Mouse (Mus musculus) midbrain, postnatal 0 days (tissue): ENCODE measurements around the gene Akt1. TPM values are rescaled to one million over a fixed set of nuclear protein-coding genes. Genes with fewer than 3 reads are reported as not detected.

Experiments
- ATAC-seq: fragments of 200-750 bp; cut with Nextera tagmentation; 2 replicates; pipeline ENCODE4 v1.8.0; 2017; ENCODE audit warnings: moderate number of reproducible peaks, mild to moderate bottlenecking, moderate TSS enrichment, moderate library complexity; ENCODE audit not compliant: low FRiP score
- DNase-seq: peaks from one replicate; pipeline ENCODE4 v3.0.0-alpha.2; 2015; ENCODE audit warnings: low spot score
- H3K27ac ChIP-seq: fragments of 300-500 bp; sonication (generic); 2 replicates; pipeline ENCODE4 v1.5.1; 2014; ENCODE audit warnings: low read depth, mild to moderate bottlenecking, low read length, mixed read lengths
- H3K27me3 ChIP-seq: fragments of 300-500 bp; sonication (generic); 2 replicates; pipeline ENCODE4 v1.6.1; 2014; ENCODE audit warnings: low read length, control low read depth, mixed read lengths; ENCODE audit not compliant: insufficient read depth
- H3K36me3 ChIP-seq: fragments of 300-500 bp; sonication (generic); 2 replicates; pipeline ENCODE4 v1.6.1; 2014; ENCODE audit warnings: low read length, control low read depth, mixed read lengths; ENCODE audit not compliant: insufficient read depth
- H3K4me1 ChIP-seq: fragments of 300-500 bp; sonication (generic); 2 replicates; pipeline ENCODE4 v1.6.1; 2014; ENCODE audit warnings: mild to moderate bottlenecking, control low read depth, antibody characterized with exemption, low read length, mixed read lengths; ENCODE audit not compliant: insufficient read depth
- H3K4me2 ChIP-seq: fragments of 300-500 bp; sonication (generic); 2 replicates; pipeline ENCODE4 v1.6.1; 2014; ENCODE audit warnings: low read depth, mild to moderate bottlenecking, low read length, mixed read lengths; ENCODE audit not compliant: poor library complexity, severe bottlenecking
- H3K4me3 ChIP-seq: fragments of 300-500 bp; sonication (generic); 2 replicates; pipeline ENCODE4 v1.5.1; 2014; ENCODE audit warnings: low read depth, mild to moderate bottlenecking, low read length, moderate library complexity
- H3K9ac ChIP-seq: fragments of 300-500 bp; sonication (generic); replicated peaks from 2 replicates; pipeline ENCODE4 v1.6.1; 2014; ENCODE audit warnings: mild to moderate bottlenecking, low read length, moderate library complexity, mixed read lengths; ENCODE audit not compliant: poor library complexity, severe bottlenecking
- H3K9me3 ChIP-seq: fragments of 300-500 bp; sonication (generic); 2 replicates; pipeline ENCODE4 v1.6.1; 2016; ENCODE audit warnings: low read length, control low read depth
- CTCF ChIP-seq: IDR thresholded peaks from 2 replicates; pipeline ENCODE4 v1.5.1; 2016; ENCODE audit warnings: antibody characterized with exemption, mild to moderate bottlenecking
- WGBS: fragments of 180-500 bp; shearing (Covaris S2); extraction: QIAGEN DNeasy Blood & Tissue Kit; methylation state at CpG from one replicate; pipeline ENCODE4 v1.1.7; 2014; 5-methylcytosine and 5-hydroxymethylcytosine counted together
- polyA plus RNA-seq: library from polyadenylated mRNA; unstranded; fragments of >200 nt; fragmentation: Nextera tagmentation; extraction: Ambion mirVana; gene quantifications from 2 replicates; pipeline ENCODE4 v1.2.1, GENCODE M21; 2015
- total RNA-seq: library from RNA; depleted of rRNA; stranded (reverse); fragments of >200 nt; gene quantifications from 2 replicates; pipeline ENCODE4 v1.2.3, GENCODE M21; 2014

The Akt1 gene
- total and polyA plus RNA-seq, 2 experiments from 2014 or later = 93.3 to 201 TPM

DNA sequence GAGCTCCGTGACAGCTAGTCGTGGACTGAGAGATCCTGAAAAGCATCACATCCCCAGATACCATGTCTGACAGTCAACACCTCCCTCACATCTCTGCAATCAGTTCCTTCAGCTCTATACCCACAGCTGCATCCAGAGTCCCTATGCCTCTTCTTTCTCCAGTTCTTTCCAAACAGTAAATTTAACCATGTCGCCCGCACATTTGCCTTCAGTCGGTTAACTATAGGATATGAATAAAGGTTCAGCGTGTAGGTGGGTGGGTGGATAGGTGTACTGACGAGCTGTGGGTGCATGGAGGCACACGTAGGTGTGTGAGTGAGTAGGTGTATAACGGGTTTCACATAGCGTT is 19.4 kb upstream of the Akt1 start:
- no peak for TF ChIP-seq CTCF
- Histone ChIP-seq H3K27me3 (no peaks in the 10 kb centered on the region), H3K9ac (peak overlapping the region; percentile 72), H3K4me1 (peaks cover 8% of the 10 kb centered on the region; the same call in 1 of the 2 replicates), H3K9me3 (no peaks in the 10 kb centered on the region), H3K36me3 (no peaks in the 10 kb centered on the region), H3K4me2 (peak overlapping the region; percentile 78), H3K4me3 (peak overlapping the region; percentile 52), H3K27ac (peak overlapping the region; percentile 95)
- DNase-seq (no peak), ATAC-seq (no peak)
- WGBS = 73% methylated on average over 10 of the region's 10 CpGs

DNA sequence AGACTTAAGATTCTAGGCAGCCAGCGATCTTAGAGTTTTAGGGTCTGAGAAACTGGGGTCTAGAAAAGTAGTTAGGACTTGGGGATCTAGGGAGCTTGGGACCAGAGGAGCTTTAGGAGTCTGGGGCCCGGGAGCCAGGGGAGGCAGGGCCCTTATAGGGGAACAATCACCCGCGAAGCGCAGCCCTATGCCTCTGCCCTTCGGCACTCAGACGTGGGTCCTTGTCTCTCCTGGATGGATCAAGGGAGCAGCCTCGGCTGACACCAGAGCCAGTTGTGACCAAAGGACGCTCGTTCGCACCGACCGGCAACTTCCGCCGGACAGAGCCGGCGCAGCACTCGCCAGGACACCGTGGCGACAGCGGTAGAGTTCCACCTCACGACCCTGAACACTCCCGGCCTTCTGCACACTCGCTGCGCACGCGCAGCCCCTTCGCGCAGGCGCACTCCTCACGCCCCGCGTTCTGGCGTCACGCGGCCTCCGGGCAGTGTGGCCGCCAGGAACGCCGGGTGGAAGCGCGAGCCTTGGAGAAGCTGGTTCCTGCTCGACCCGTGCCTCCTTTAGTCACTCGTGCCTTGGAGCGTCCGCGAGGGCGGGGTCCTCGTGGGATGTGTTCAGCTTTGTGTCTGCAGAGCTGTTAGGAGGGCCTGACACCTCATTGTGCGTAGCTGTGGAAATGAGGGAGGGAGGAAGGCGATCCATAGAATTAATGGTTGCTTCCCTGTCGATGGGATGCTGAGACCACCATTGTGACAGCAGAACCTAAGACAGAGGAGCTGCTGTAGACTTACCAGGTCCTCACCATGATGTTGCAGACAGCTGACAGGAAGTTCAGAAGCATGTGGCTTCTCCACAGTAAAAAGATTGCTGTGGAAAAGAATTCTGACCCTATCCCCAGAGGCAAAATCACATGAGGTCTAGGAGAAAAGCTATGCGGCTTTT is 18.8 kb upstream of the Akt1 start:
- H3K27ac ChIP-seq = peak overlapping the region; percentile 95
- no peak for TF ChIP-seq CTCF
- peak overlapping the region; percentile 72 for H3K9ac ChIP-seq
- H3K9me3 ChIP-seq = no peaks in the 10 kb centered on the region
- peak; percentile 96 for ATAC-seq
- no peaks in the 10 kb centered on the region for H3K27me3 ChIP-seq
- WGBS = 1% methylated on average over 54 of the region's 54 CpGs
- peak; percentile 96 for DNase-seq
- peaks cover 8% of the 10 kb centered on the region; the same call in 1 of the 2 replicates for H3K4me1 ChIP-seq
- no peaks in the 10 kb centered on the region for H3K36me3 ChIP-seq
- H3K4me3 ChIP-seq = peak overlapping the region; percentile 52
- H3K4me2 ChIP-seq = peak overlapping the region; percentile 78

DNA sequence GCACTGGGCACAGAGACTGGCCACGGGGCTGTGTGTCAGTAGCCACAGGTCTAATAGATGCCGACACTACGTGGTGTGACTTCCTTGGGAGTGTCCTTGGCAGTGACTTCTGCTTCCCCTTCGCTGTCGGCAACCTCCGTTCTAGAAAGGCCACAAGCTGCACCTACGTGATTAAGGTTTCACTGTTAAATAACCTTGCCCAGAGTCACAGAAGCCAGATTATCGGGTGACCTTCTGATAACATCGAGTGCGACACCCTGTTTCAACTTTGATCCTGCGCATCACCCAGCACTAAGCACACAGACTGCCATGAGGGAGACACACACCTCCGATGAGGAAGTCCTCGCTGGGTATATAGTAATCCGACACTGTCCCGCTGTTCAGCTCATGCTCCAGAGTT is 13.8 kb upstream of the Akt1 start:
- Histone ChIP-seq H3K9ac (no peak overlapping the region), H3K27ac (no peak overlapping the region), H3K4me1 (peaks cover 5% of the 10 kb centered on the region; the same call in 1 of the 2 replicates), H3K9me3 (no peaks in the 10 kb centered on the region), H3K27me3 (no peaks in the 10 kb centered on the region), H3K4me3 (no peak overlapping the region), H3K36me3 (no peaks in the 10 kb centered on the region), H3K4me2 (no peak overlapping the region)
- WGBS = 78% methylated on average over 15 of the region's 15 CpGs
- DNase-seq = no peak
- no peak for TF ChIP-seq CTCF
- ATAC-seq = no peak

DNA sequence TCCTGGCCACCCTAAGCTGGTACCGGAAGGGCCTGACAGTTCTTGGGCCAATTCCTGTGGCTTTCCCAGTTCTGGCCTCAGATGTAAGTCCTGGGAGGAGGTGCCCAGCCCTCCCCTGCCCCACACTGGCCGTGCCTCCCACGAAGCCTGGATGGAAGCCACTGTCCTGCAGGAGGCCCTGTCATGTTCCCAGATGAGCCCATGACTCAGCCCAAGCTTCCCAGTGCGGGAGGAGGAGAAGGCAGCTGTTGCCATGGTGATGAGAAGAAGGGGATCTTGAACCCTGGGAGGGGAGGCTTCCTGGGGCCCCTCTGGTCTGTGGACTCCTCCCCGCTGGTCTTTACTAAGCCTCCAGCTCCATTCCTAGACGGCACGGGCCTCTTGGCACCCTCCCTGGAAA is 8.7 kb upstream of the Akt1 start:
- WGBS = 30% methylated on average over 7 of the region's 7 CpGs
- no peak overlapping the region for H3K4me3 ChIP-seq
- no peak for TF ChIP-seq CTCF
- no peak overlapping the region for H3K27ac ChIP-seq
- no peaks in the 10 kb centered on the region for H3K36me3 ChIP-seq
- no peaks in the 10 kb centered on the region for H3K4me1 ChIP-seq
- peaks cover 28% of the 10 kb centered on the region for H3K27me3 ChIP-seq
- H3K9me3 ChIP-seq = no peaks in the 10 kb centered on the region
- peak; percentile 54 for DNase-seq
- no peak overlapping the region for H3K4me2 ChIP-seq
- peak; percentile 17; the same call in 1 of the 2 replicates for ATAC-seq
- no peak overlapping the region for H3K9ac ChIP-seq

DNA sequence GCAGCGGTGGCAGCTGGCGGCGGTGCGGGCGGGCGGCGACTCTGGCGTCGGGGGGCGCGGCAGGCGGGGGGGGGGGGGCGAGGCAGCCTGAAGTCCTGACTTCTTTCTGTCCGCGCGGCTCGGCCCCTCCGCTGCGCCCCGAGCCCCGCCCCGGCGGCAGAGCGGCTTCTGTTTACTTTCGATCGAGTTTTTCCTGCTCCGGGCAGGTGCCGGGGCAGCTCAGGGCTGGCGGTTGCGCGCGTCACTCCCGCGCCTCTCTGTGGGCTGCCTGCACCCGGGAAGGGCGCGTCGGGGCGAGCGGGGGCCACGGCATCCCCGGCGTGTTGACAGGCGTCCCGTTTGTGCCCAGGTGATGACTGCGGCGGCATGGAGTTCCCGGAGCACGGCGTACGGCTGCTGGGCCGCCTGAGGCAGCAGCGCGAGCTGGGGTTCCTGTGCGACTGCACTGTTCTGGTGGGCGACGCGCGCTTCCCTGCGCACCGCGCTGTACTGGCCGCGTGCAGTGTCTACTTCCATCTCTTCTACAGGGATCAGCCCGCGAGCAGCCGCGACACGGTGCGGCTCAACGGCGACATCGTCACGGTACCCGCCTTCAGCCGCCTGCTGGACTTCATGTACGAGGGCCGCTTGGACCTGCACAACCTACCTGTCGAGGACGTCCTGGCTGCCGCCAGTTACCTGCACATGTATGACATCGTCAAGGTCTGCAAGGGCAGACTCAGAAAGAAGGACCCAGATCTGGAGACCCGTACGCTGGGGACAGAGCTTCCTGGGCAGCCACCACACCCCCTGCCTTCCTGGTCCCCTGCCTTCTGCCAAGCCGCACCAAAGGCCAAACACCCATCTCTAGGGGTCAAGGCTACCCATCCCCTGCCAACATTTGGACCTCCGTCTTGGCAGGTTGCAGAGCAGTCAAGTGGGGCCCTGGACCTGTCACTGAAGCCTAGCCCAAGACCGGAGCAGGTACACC is 4.6 kb upstream of the Akt1 start:
- peaks cover 28% of the 10 kb centered on the region for H3K27me3 ChIP-seq
- H3K27ac ChIP-seq = no peak overlapping the region
- H3K4me2 ChIP-seq = peak overlapping the region; percentile 91
- peak overlapping the region; percentile 45 for H3K4me3 ChIP-seq
- no peaks in the 10 kb centered on the region; the same call in 1 of the 2 replicates for H3K4me1 ChIP-seq
- no peaks in the 10 kb centered on the region for H3K9me3 ChIP-seq
- no peaks in the 10 kb centered on the region for H3K36me3 ChIP-seq
- TF ChIP-seq CTCF = peak; percentile 23; the same call in 1 of the 2 replicates
- no peak for DNase-seq
- ATAC-seq = 0 out of 2 replicates have a peak, but pooled peaks have one; percentile 12
- WGBS = 5% methylated on average over 66 of the region's 87 CpGs
- H3K9ac ChIP-seq = peak overlapping the region; percentile 52
